Mouse (Mus musculus) small intestine, adult 2 months (tissue): Measurements from ENCODE around the gene Bzw2.

Source experiments
- CTCF ChIP-seq: fragments of 200-500 bp; IDR thresholded peaks from 2 replicates; pipeline ENCODE4 v1.5.1; 2012; ENCODE audit warnings: low read depth, mild to moderate bottlenecking, control low read depth, inconsistent platforms, low read length, moderate library complexity, mixed read lengths; ENCODE audit not compliant: insufficient replicate concordance, insufficient read length; ENCODE audit errors: extremely low read depth
- POLR2A ChIP-seq: fragments of 200-500 bp; IDR thresholded peaks from 2 replicates; pipeline ENCODE4 v1.6.1; 2012; ENCODE audit warnings: low read depth, mild to moderate bottlenecking, control low read depth, inconsistent platforms, low read length, moderate library complexity

DNA sequence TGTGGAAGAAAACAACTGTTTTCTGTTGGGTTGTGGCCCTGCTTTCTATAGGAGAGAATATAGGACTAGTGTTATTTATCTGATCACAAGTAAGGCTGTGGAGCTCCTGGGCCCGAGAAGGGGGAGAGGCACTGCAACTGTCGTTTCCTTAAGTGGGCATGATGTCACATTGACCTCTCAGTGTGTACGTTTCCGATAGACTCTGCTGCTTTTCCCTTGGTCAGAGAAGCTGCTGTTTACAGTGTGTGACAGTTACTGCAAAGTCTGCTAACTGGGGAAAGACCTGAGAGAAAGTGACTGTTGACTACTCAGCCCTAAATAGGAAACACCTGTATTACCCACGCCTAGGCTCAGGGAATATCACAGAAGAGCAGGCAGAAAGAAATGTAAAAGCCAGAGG, 111.7 kb downstream of the Bzw2 start:
- TF ChIP-seq CTCF: no peak
- no peak for TF ChIP-seq POLR2A
